Mouse (Mus musculus) heart, postnatal 10 days (tissue): ENCODE measurements around the gene Kcnj11. TPM values are rescaled to one million over a fixed set of nuclear protein-coding genes. Genes with fewer than 3 reads are reported as not detected.

ENCODE experiments used
- DNase-seq, 2 experiments: peaks; one replicate each; pipeline ENCODE4 v3.0.0; 2021
- intact Hi-C: fragments of 180-260 bp; cut with DNase I; formaldehyde crosslinking; loops from one replicate; pipeline ENCODE4 v1.15.1; 2025
- total RNA-seq, 2 experiments: library from RNA; stranded (reverse); gene quantifications; 2 replicates each; pipeline ENCODE4 v1.2.3; 2021

Kcnj11 gene
- total RNA-seq, 2 experiments from 2014 or later = 77.5 to 85.1 TPM

- peak; percentile 57 to 67 for DNase-seq
- intact Hi-C loops = no loop called here
Measured at GRCm38 (mm10) chr7:46104256-46104915, 3.8 kb upstream of the Kcnj11 start.

GRCm38 (mm10) chr7:46103771-46104170, 3.2 kb upstream of the Kcnj11 start:
- DNase-seq = peak in 1 of 2 experiments; percentile 29
- intact Hi-C loops = no loop called here

GRCm38 (mm10) chr7:46103075-46103591, 2.6 kb upstream of the Kcnj11 start:
- no peak for DNase-seq
- intact Hi-C loops = no loop called here

GRCm38 (mm10) chr7:46099682-46100081, 882 bp downstream of the Kcnj11 start:
- intact Hi-C loops = loop anchor here (5.0 to 10.0 kb wide), 2 partner anchors 275 to 508 kb away; partner anchors contain the start of gene Myod1
- peak; percentile 36 to 50 for DNase-seq

GRCm38 (mm10) chr7:46098919-46099286, 1.7 kb downstream of the Kcnj11 start:
- intact Hi-C loops = loop anchor here (5.0 to 10.0 kb wide), 2 partner anchors 276 to 508 kb away; partner anchors contain the start of gene Myod1
- DNase-seq = peak in 1 of 2 experiments; percentile 27

- intact Hi-C loops = loop anchor here (5.0 to 10.0 kb wide), 2 partner anchors 276 to 509 kb away; partner anchors contain the start of gene Myod1
- DNase-seq = peak; percentile 72 to 78
Measured at GRCm38 (mm10) chr7:46098221-46098918, 2.2 kb downstream of the Kcnj11 start.

GRCm38 (mm10) chr7:46097319-46097783, 3.2 kb downstream of the Kcnj11 start:
- peak; percentile 64 to 71 for DNase-seq
- intact Hi-C loops = loop anchor here (2.0 to 10.0 kb wide), 4 partner anchors 37 to 510 kb away; partner anchors contain the start of gene Myod1

GRCm38 (mm10) chr7:46096136-46096535, 4.4 kb downstream of the Kcnj11 start:
- peak; percentile 81 to 88 for DNase-seq
- intact Hi-C loops = loop anchor here (1.0 to 10.0 kb wide), 6 partner anchors 39 to 511 kb away; partner anchors contain the start of gene Myod1

GRCm38 (mm10) chr7:46092803-46093202, 7.8 kb downstream of the Kcnj11 start:
- intact Hi-C loops = loop anchor here (10.0 kb wide), 1 partner anchor 282 kb away; the partner anchor contains the start of gene Myod1
- no peak for DNase-seq

GRCm38 (mm10) chr7:46088241-46088640, 12.3 kb downstream of the Kcnj11 start:
- intact Hi-C loops = no loop called here
- no peak for DNase-seq

GRCm38 (mm10) chr7:46086378-46086777, 14.2 kb downstream of the Kcnj11 start:
- no peak for DNase-seq
- intact Hi-C loops = no loop called here

- intact Hi-C loops = no loop called here
- peak in 1 of 2 experiments; percentile 18 for DNase-seq
Measured at GRCm38 (mm10) chr7:46084839-46085513, 15.6 kb downstream of the Kcnj11 start.

- intact Hi-C loops = no loop called here
- DNase-seq = no peak
Measured at GRCm38 (mm10) chr7:46084024-46084423, 16.5 kb downstream of the Kcnj11 start.

GRCm38 (mm10) chr7:46077675-46078074, 22.9 kb downstream of the Kcnj11 start:
- intact Hi-C loops = no loop called here
- no peak for DNase-seq

- intact Hi-C loops = no loop called here
Measured at GRCm38 (mm10) chr7:46076844-46077243, 23.7 kb downstream of the Kcnj11 start.

GRCm38 (mm10) chr7:46068831-46069230, 31.7 kb downstream of the Kcnj11 start:
- intact Hi-C loops = no loop called here
- no peak for DNase-seq

More at GRCm38 (mm10) chr7:46076844-46077243, 23.7 kb downstream of the Kcnj11 start:
- no peak for DNase-seq

- no peak for DNase-seq
- intact Hi-C loops = no loop called here
Measured at GRCm38 (mm10) chr7:46063296-46063695, 37.3 kb downstream of the Kcnj11 start.

GRCm38 (mm10) chr7:46061614-46062013, 39.0 kb downstream of the Kcnj11 start:
- intact Hi-C loops = no loop called here
- DNase-seq = no peak

- intact Hi-C loops = no loop called here
- no peak for DNase-seq
Measured at GRCm38 (mm10) chr7:46060688-46061087, 39.9 kb downstream of the Kcnj11 start.

- intact Hi-C loops = no loop called here
- DNase-seq = no peak
Measured at GRCm38 (mm10) chr7:46058882-46059281, 41.7 kb downstream of the Kcnj11 start.

GRCm38 (mm10) chr7:46053566-46053965, 47.0 kb downstream of the Kcnj11 start:
- DNase-seq = no peak
- intact Hi-C loops = no loop called here
